Mouse (Mus musculus) CD4-positive naive resting alpha-beta T cell, adult 76 days (primary cell): ENCODE data around the gene Tmem136. TPM values are rescaled to one million over a fixed set of nuclear protein-coding genes. Genes with fewer than 3 reads are reported as not detected.

ENCODE experiments used
- total RNA-seq: library from RNA; stranded (reverse); gene quantifications from one replicate; pipeline ENCODE4 v1.2.4, GENCODE M21; 2023

The Tmem136 gene
- 1.1 TPM for total RNA-seq

GRCm38 (mm10) chr9:43116134-43116996, at the start of gene Tmem136:
Gene Tmem136, minus strand, starts transcription at chr9:43116570.

GRCm38 (mm10) chr9:43107187-43107517, 9.2 kb downstream of the Tmem136 start, which contains the start of gene Arhgef12:
Gene Arhgef12, minus strand, starts transcription at chr9:43107239.

Other genes starting within 250 kb of the Tmem136 start
- gene Grik4, start 172.1 kb downstream of the Tmem136 start, total RNA-seq: not detected
- 9.6 TPM for gene Arhgef12, start 9.3 kb downstream of the Tmem136 start, total RNA-seq
- gene Pou2f3, start 93.8 kb upstream of the Tmem136 start, total RNA-seq: not detected
- gene Oaf, start 123.3 kb upstream of the Tmem136 start, total RNA-seq: not detected
- not detected for gene Trim29, start 194.3 kb upstream of the Tmem136 start, total RNA-seq